Mouse (Mus musculus) lung, postnatal 0 days (tissue): ENCODE measurements around the gene Ppp1r15a.

Experiments used
- CTCF ChIP-seq: IDR thresholded peaks from 2 replicates; pipeline ENCODE4 v1.5.1; 2016; ENCODE audit warnings: antibody characterized with exemption, mild to moderate bottlenecking
- EP300 ChIP-seq: IDR thresholded peaks from 2 replicates; pipeline ENCODE4 v1.6.1; 2016; ENCODE audit warnings: antibody characterized with exemption, mild to moderate bottlenecking, control low read depth

DNA sequence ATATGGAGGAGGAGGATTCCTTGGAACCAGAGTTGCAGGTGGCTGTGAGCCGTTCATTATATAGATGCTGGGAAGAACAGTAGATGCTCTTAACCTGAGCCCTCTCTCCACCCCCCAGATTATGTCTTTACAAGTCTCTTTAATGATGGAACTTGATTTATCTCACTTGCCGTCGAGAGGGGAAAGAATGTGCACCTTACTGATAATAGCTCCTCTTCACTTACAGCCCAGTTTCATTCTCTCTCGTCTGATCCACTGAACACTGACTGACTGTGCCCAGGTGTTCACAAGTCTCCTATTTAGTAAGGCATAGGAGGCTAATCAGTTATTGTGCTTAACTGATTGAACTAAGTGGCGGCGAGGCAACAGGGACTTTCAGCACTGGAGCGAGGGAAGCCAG lies 36.5 kb downstream of the Ppp1r15a start:
- TF ChIP-seq CTCF (no peak), EP300 (no peak)
